Mouse (Mus musculus): ENCODE measurements around the gene Lrrc25. TPM values are rescaled to one million over a fixed set of nuclear protein-coding genes. Genes with fewer than 3 reads are reported as not detected.
A peak's percentile ranks its signal among the peaks of the same experiment; 100 is the strongest.

Lrrc25 gene
- polyA plus RNA-seq, 1 experiment from 2014 or later, result 9.8 TPM

GRCm38 (mm10) chr8:70646369-70646768 is 30.4 kb downstream of the Lrrc25 start:
- Histone ChIP-seq H3K4me1 (ENCODE audit: insufficient read depth) (peaks cover 44% of the 10 kb centered on the region), H3K9me3 (ENCODE audit: low read length) (no peaks in the 10 kb centered on the region), H3K27ac (ENCODE audit: low read depth) (peak overlapping the region; percentile 42; the same call in 1 of the 2 replicates), H3K27me3 (ENCODE audit: insufficient read depth, low read length) (no peaks in the 10 kb centered on the region), H3K9ac (replicated peaks) (no peak overlapping the region), H3K36me3 (replicated peaks; ENCODE audit: insufficient read depth, low read length) (peaks cover 17% of the 10 kb centered on the region), H3K4me2 (ENCODE audit: low read depth, low read length) (no peak overlapping the region), H3K4me3 (ENCODE audit: low read depth, low read length) (no peak overlapping the region)
- no peak for DNase-seq
- 79% methylated on average over 6 of the region's 6 CpGs for WGBS (ENCODE audit: insufficient replicate concordance)
- no peak for ATAC-seq
- TF ChIP-seq EP300 (IDR thresholded peaks at IDR 0.05; ENCODE audit: low read depth), result no peak
- TF ChIP-seq CTCF (IDR thresholded peaks at IDR 0.05; ENCODE audit: low read depth), result no peak

GRCm38 (mm10) chr8:70646775-70647174 is 30.8 kb downstream of the Lrrc25 start:
- no peak overlapping the region for H3K9ac ChIP-seq (replicated peaks)
- H3K4me1 ChIP-seq (ENCODE audit: insufficient read depth), result peaks cover 44% of the 10 kb centered on the region
- H3K36me3 ChIP-seq (replicated peaks; ENCODE audit: insufficient read depth, low read length), result peaks cover 18% of the 10 kb centered on the region
- DNase-seq, result no peak
- H3K27me3 ChIP-seq (ENCODE audit: insufficient read depth, low read length), result no peaks in the 10 kb centered on the region
- no peak overlapping the region for H3K4me2 ChIP-seq (ENCODE audit: low read depth, low read length)
- no peak for ATAC-seq
- H3K9me3 ChIP-seq (ENCODE audit: low read length), result no peaks in the 10 kb centered on the region
- peak overlapping the region; percentile 75 for H3K27ac ChIP-seq (ENCODE audit: low read depth)
- H3K4me3 ChIP-seq (ENCODE audit: low read depth, low read length), result no peak overlapping the region
- no peak for TF ChIP-seq EP300 (IDR thresholded peaks at IDR 0.05; ENCODE audit: low read depth)

GRCm38 (mm10) chr8:70647343-70648163 is 31.6 kb downstream of the Lrrc25 start:
- H3K36me3 ChIP-seq (replicated peaks; ENCODE audit: insufficient read depth, low read length), result peaks cover 25% of the 10 kb centered on the region
- H3K27me3 ChIP-seq (ENCODE audit: insufficient read depth, low read length), result no peaks in the 10 kb centered on the region
- peak overlapping the region; percentile 75 for H3K27ac ChIP-seq (ENCODE audit: low read depth)
- peaks cover 44% of the 10 kb centered on the region for H3K4me1 ChIP-seq (ENCODE audit: insufficient read depth)
- H3K9me3 ChIP-seq (ENCODE audit: low read length), result no peaks in the 10 kb centered on the region
- WGBS (ENCODE audit: insufficient replicate concordance), result 55% methylated on average over 8 of the region's 8 CpGs
- no peak overlapping the region for H3K4me3 ChIP-seq (ENCODE audit: low read depth, low read length)
- no peak overlapping the region for H3K4me2 ChIP-seq (ENCODE audit: low read depth, low read length)
- DNase-seq (no peak), ATAC-seq (0 out of 2 replicates have a peak, but pooled peaks have one; percentile 8)
- no peak overlapping the region; the same call in none of the 2 replicates for H3K9ac ChIP-seq (replicated peaks)
- no peak for TF ChIP-seq EP300 (IDR thresholded peaks at IDR 0.05; ENCODE audit: low read depth)
- TF ChIP-seq CTCF (IDR thresholded peaks at IDR 0.05; ENCODE audit: low read depth), result no peak

GRCm38 (mm10) chr8:70648164-70648442 is 32.1 kb downstream of the Lrrc25 start:
- Histone ChIP-seq H3K9ac (replicated peaks) (no peak overlapping the region), H3K4me3 (ENCODE audit: low read depth, low read length) (no peak overlapping the region), H3K36me3 (replicated peaks; ENCODE audit: insufficient read depth, low read length) (peaks cover 25% of the 10 kb centered on the region), H3K4me2 (ENCODE audit: low read depth, low read length) (no peak overlapping the region), H3K27me3 (ENCODE audit: insufficient read depth, low read length) (no peaks in the 10 kb centered on the region), H3K4me1 (ENCODE audit: insufficient read depth) (peaks cover 44% of the 10 kb centered on the region), H3K9me3 (ENCODE audit: low read length) (no peaks in the 10 kb centered on the region), H3K27ac (ENCODE audit: low read depth) (peak overlapping the region; percentile 75)
- WGBS (ENCODE audit: insufficient replicate concordance), result 20% methylated on average over 1 of the region's 1 CpGs
- peak; percentile 59 for ATAC-seq
- TF ChIP-seq EP300 (IDR thresholded peaks at IDR 0.05; ENCODE audit: low read depth) (no peak), CTCF (IDR thresholded peaks at IDR 0.05; ENCODE audit: low read depth) (no peak)
- no peak for DNase-seq

GRCm38 (mm10) chr8:70648921-70649320 is 33.0 kb downstream of the Lrrc25 start:
- DNase-seq, result no peak
- no peak for TF ChIP-seq EP300 (IDR thresholded peaks at IDR 0.05; ENCODE audit: low read depth)
- no peak for TF ChIP-seq CTCF (IDR thresholded peaks at IDR 0.05; ENCODE audit: low read depth)
- Histone ChIP-seq H3K9me3 (ENCODE audit: low read length) (no peaks in the 10 kb centered on the region), H3K9ac (replicated peaks) (no peak overlapping the region), H3K36me3 (replicated peaks; ENCODE audit: insufficient read depth, low read length) (peaks cover 25% of the 10 kb centered on the region), H3K4me1 (ENCODE audit: insufficient read depth) (peaks cover 48% of the 10 kb centered on the region), H3K4me2 (ENCODE audit: low read depth, low read length) (no peak overlapping the region), H3K27ac (ENCODE audit: low read depth) (peak overlapping the region; percentile 75), H3K4me3 (ENCODE audit: low read depth, low read length) (no peak overlapping the region), H3K27me3 (ENCODE audit: insufficient read depth, low read length) (no peaks in the 10 kb centered on the region)
- no peak for ATAC-seq
- WGBS (ENCODE audit: insufficient replicate concordance), result 57% methylated on average over 3 of the region's 3 CpGs

- Histone ChIP-seq H3K9ac (replicated peaks) (peak overlapping the region; percentile 30; the same call in 1 of the 2 replicates), H3K9me3 (ENCODE audit: low read length) (no peaks in the 10 kb centered on the region), H3K36me3 (replicated peaks; ENCODE audit: insufficient read depth, low read length) (peaks cover 28% of the 10 kb centered on the region), H3K27me3 (ENCODE audit: insufficient read depth, low read length) (no peaks in the 10 kb centered on the region), H3K4me1 (ENCODE audit: insufficient read depth) (peaks cover 50% of the 10 kb centered on the region), H3K4me3 (ENCODE audit: low read depth, low read length) (no peak overlapping the region), H3K27ac (ENCODE audit: low read depth) (peak overlapping the region; percentile 75), H3K4me2 (ENCODE audit: low read depth, low read length) (no peak overlapping the region)
- ATAC-seq, result peak; percentile 51
- WGBS (ENCODE audit: insufficient replicate concordance), result 51% methylated on average over 4 of the region's 4 CpGs
- TF ChIP-seq CTCF (IDR thresholded peaks at IDR 0.05; ENCODE audit: low read depth) (no peak), EP300 (IDR thresholded peaks at IDR 0.05; ENCODE audit: low read depth) (0 out of 2 replicates have a peak, but pooled peaks have one; percentile 47)
- DNase-seq, result peak; percentile 82
Observed at GRCm38 (mm10) chr8:70649324-70649723, 33.4 kb downstream of the Lrrc25 start.
